Mouse (Mus musculus): Measurements from ENCODE around the gene Pitpnm1.

Gene Pitpnm1

GRCm38 (mm10) chr19:4142416-4143173 is 42.8 kb downstream of the Pitpnm1 start:
- no peak for DNase-seq

DNA sequence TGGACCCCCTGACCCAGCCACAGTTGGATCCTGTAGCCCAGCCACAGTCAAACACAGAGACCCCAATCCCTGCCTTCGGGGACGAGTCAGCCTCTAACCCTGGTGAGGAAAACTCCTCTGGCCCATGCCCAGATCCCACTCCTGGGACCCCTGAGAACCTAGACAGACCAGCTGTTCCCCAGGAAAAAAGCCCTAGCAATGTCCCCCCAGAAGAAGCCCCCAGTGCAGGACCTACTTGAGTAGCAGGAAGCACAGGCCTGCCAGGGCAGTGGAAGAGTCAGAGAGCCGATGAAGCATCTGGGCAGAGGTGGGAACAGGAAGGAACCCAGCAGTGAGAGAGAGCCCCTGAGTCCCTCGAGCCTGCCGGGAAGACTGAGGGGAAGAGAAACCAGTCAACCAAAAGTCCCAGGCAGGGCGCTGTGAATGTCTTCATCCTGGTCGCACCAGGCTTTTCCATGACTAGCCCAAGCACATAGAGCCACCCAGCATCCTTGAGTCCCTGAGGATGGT is 44.0 kb downstream of the Pitpnm1 start, which contains the start of gene Cabp4:
Cabp4 (minus strand) TSS at position 275 of the 510 bp plus-strand sequence.
- DNase-seq: no peak

GRCm38 (mm10) chr19:4144550-4145498 is 45.0 kb downstream of the Pitpnm1 start:
- DNase-seq: no peak

DNA sequence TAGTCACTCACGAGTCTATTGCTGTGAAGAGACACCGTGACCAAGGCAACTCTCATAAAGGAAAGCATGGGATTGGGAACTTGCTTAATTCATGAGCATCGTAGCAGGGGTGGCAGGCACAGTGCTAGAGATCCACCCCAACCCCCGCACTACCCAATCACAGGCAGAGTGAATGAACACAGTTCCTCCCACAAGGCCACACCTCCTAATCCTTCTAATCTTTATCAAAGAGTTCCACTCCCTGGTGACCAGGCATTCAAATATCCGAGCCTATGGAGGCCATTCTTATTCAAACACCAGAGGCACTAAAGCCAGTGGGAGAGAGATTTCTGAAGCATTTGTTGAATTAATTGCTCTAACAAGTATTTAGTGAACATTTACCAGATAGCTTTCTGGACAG is 46.1 kb downstream of the Pitpnm1 start:
- no peak for DNase-seq

GRCm38 (mm10) chr19:4146366-4147021 is 46.7 kb downstream of the Pitpnm1 start:
- no peak for DNase-seq

GRCm38 (mm10) chr19:4147022-4147405 is 47.2 kb downstream of the Pitpnm1 start:
- DNase-seq: no peak

- no peak for DNase-seq
Observed at GRCm38 (mm10) chr19:4147782-4148490, 48.1 kb downstream of the Pitpnm1 start.

- peak; percentile 97 for DNase-seq
Observed at GRCm38 (mm10) chr19:4148491-4148806, 48.7 kb downstream of the Pitpnm1 start, which contains the start of gene Coro1b. TSS of gene Coro1b (plus strand) at chr19:4148619.

- no peak for DNase-seq
Observed at GRCm38 (mm10) chr19:4148819-4149218, 49.0 kb downstream of the Pitpnm1 start.

- DNase-seq: no peak
Observed at GRCm38 (mm10) chr19:4149283-4149682, 49.5 kb downstream of the Pitpnm1 start.

- no peak for DNase-seq
Observed at GRCm38 (mm10) chr19:4149764-4150461, 50.1 kb downstream of the Pitpnm1 start.

GRCm38 (mm10) chr19:4150567-4151487 is 51.0 kb downstream of the Pitpnm1 start:
- DNase-seq: no peak

DNA sequence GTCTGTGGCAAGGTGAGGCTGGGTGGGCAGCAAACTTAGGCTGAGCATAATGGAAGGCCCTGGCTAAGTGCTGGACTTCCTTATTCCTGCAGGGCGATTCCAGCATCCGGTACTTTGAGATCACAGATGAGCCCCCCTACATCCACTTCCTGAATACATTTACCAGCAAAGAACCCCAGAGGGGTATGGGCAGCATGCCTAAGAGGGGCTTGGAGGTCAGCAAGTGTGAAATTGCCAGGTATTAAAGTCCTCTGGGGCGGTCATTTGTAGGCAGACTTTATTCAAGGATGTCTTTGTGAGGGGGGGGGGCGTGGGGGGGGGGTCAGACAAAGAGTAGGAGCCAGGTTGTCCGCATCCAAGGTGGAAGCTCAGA is 51.7 kb downstream of the Pitpnm1 start:
- no peak for DNase-seq

DNA sequence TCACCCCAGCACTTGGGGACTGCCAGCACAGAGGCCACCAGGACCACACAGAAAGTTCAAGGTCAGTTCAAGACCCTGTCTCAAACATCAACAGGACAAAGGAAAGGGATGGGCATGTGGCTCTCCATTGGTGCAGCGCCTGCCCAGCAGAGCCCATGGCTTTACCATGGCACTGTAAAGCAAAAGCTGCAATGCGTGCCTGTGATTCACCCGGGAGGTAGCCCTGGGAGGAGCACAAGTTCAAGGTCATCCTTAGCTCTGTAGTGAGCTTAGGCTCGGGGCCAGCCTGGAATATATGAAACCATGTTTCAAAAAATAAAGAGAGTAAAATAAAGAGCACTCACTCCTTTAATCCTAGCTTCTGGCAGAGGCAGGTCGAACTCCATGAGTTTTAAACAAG is 52.1 kb downstream of the Pitpnm1 start:
- no peak for DNase-seq

DNA sequence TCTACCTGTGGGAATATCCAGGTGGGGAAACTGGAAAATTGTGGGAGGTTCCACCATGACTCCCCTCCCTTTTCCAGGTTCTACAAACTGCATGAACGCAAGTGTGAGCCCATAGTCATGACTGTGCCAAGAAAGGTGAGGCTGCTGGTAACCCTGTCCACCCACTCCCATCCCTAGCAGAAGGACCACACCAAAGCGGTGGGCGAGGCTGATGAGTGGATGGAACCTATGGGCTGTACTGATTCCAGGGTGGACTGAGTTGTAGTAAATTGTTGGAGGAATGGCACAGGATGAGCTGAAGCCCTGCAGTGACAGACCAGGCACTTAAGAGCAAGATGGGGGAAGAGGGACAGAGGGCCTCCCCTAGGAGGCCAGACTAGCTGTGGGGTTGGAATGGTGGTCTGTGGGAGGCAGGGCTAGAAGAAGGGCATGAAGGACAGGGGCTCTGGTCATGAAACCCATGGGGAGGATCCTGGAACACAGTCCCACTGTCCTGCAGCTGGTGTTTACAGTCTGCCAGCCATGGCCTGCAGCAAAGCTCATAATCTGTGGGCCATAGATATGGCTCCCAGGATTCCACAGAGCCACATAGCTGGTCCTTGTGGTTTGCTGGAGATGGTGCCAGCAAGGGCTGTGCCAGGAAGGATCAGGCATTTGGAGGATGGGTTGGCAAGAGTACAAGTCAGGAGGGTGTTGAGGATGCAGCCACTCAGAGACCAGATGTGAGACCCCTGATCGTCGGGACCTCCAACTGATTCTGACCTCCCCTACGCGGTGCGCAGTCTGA is 52.8 kb downstream of the Pitpnm1 start:
- no peak for DNase-seq

- DNase-seq: peak; percentile 75 to 77
Observed at GRCm38 (mm10) chr19:4153232-4153654, 53.4 kb downstream of the Pitpnm1 start, which contains the start of gene Ptprcap. TSS of gene Ptprcap (plus strand) at chr19:4153604.

DNA sequence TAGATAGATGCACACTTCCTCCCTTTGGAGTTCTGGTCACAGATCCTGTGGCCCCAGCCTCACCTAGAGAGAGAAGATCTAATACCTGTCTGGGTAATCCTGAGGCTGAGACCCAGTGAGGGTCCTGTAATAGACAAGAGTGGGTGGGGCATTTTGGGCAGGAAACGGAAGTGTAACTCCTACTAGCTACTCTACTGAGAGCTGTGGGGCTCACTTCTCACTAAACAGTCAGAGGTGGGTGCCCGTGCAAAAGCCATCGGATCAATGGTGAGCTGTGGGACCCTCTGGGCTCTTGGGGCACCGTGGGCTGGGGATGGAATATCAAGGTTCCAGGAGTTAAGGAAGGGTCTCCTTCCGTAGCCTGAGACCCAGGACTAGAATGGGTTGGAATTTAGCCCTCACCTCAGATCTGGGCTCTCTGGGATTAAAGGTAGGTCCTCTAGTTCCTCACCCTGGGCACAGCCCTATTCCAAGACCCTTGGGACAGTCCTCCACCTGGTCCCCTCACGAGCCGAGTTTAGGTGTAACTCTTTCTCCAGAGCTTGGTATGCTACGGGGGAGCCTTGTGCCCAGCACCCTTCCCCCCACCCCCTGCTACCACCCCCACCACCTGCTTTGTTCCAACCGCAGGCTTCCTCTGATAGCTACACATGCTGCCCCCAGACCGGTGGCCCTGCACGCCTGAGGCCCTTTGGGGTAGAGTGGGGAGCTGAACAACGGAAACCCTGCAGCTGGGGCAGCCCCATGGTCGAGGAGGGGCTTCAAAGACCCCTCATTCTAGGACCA is 54.8 kb downstream of the Pitpnm1 start:
- no peak for DNase-seq

DNA sequence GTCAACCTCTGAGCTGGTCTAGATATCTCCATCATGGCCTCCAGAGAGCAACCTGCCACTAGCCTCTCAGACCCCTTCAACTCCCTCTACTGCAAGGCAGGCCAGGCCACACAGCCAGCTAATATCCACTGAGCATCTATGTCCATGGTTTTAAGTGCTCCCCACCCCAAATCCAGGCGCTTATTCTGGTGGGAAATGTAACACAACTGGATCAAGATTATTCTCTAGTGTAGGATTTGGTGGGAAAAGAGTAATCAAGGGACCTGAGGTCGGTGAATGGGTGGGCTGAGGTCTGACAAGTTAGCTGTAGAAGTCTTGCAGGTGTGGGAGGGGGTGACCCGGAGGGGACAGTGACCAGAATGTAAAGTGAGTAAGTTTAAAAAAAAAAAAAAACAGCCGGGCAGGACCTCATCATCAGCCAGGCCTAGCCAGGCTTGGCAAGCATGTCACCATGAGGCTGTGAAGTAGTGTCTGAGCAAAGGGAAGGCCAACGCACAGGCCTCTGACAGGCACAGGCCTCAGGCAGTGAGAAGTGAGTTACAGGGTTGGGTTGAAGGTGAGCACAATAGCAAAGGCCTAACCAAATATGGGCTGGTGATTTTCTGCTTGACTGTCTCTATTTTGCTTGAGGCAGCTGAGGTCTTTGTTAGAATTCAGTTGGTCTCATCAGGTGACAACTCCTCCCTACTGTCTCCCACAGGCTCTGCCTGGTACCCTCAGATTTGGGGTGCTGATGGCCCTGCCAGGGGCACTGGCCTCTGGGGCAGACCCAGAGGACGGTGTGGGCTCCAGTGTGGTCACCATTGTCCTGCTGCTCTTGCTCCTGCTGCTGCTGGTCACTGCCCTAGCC is 55.6 kb downstream of the Pitpnm1 start:
- DNase-seq: peak in 1 of 2 experiments; percentile 8
